ENCODE assay signal across 8 mouse cellular contexts in genomic region chr4:119072363-119072940, GRCm38 (mm10). TPM values are rescaled to one million over a fixed set of nuclear protein-coding genes. Genes with fewer than 3 reads are reported as not detected.
A peak's percentile ranks its signal among the peaks of the same experiment; 100 is the strongest.
DNase-seq lines count a peak whose midpoint lies in the region; ATAC-seq and TF ChIP-seq lines count a peak whose summit lies in the region.

No protein-coding gene starts in this region.

- peaks cover 7% of the 10 kb centered on the region; the same call in 1 of the 2 replicates for H3K27me3 ChIP-seq in heart, postnatal 0 days (ENCODE audit: control insufficient read depth, insufficient read depth, low read length)
- peaks cover 23% of the 10 kb centered on the region for H3K27me3 ChIP-seq in hindbrain, embryonic 12.5 days
- peaks cover 34% of the 10 kb centered on the region for H3K27me3 ChIP-seq in midbrain, embryonic 13.5 days

- 0 out of 2 replicates have a peak overlapping the region, but pooled peaks have one; percentile 2 for H3K9ac ChIP-seq in heart, postnatal 0 days (replicated peaks; ENCODE audit: low read depth, low read length)
- peak overlapping the region; percentile 44; the same call in 1 of the 2 replicates for H3K9ac ChIP-seq in hindbrain, embryonic 12.5 days
- H3K9ac ChIP-seq in midbrain, embryonic 13.5 days (replicated peaks), result 0 out of 2 replicates have a peak overlapping the region, but pooled peaks have one; percentile 24

- no peak for DNase-seq in heart, postnatal 0 days (ENCODE audit: low spot score)
- DNase-seq in heart, postnatal 14 days, result no peak
- DNase-seq in embryo, embryonic 11 days, result peak; percentile 48
- DNase-seq in cerebellum, adult 11 months, result no peak
- DNase-seq in left cerebral cortex, adult 18-20 months (ENCODE audit: low spot score in 2 of 2), result no peak

- no peak for TF ChIP-seq EP300 in heart, postnatal 0 days (IDR thresholded peaks at IDR 0.05; ENCODE audit: low read depth)

- H3K4me1 ChIP-seq in heart, postnatal 0 days (ENCODE audit: control insufficient read depth, insufficient read depth), result peaks cover 19% of the 10 kb centered on the region; the same call in 1 of the 2 replicates
- H3K4me1 ChIP-seq in hindbrain, embryonic 12.5 days, result peaks cover 34% of the 10 kb centered on the region
- H3K4me1 ChIP-seq in midbrain, embryonic 13.5 days (replicated peaks), result peaks cover 41% of the 10 kb centered on the region

- intact Hi-C loops in heart, postnatal 14 days (cut with DNase I), result loop anchor here (5.0 kb wide), 1 partner anchor 50 kb away; no protein-coding TSS in a partner anchor

- no peak overlapping the region; the same call in 1 of the 2 replicates for H3K4me2 ChIP-seq in heart, postnatal 0 days (ENCODE audit: low read depth, low read length)
- H3K4me2 ChIP-seq in hindbrain, embryonic 12.5 days (replicated peaks), result peak overlapping the region; percentile 49
- H3K4me2 ChIP-seq in midbrain, embryonic 13.5 days (replicated peaks), result peak overlapping the region; percentile 44

- no peak for TF ChIP-seq CTCF in heart, postnatal 0 days (IDR thresholded peaks at IDR 0.05; ENCODE audit: low read depth)

- no peaks in the 10 kb centered on the region for H3K9me3 ChIP-seq in heart, postnatal 0 days (replicated peaks; ENCODE audit: control insufficient read depth, low read length)
- no peaks in the 10 kb centered on the region for H3K9me3 ChIP-seq in hindbrain, embryonic 12.5 days (replicated peaks)
- no peaks in the 10 kb centered on the region for H3K9me3 ChIP-seq in midbrain, embryonic 13.5 days

- 60% methylated on average over 19 of the region's 19 CpGs for WGBS in heart, postnatal 0 days
- WGBS in hindbrain, embryonic 12.5 days, result 9% methylated on average over 19 of the region's 19 CpGs
- WGBS in midbrain, embryonic 13.5 days, result 10% methylated on average over 19 of the region's 19 CpGs

- no peak for ATAC-seq in heart, postnatal 0 days (ENCODE audit: insufficient read depth, low read depth)
- no peak for ATAC-seq in hindbrain, embryonic 12.5 days (ENCODE audit: low FRiP score)
- ATAC-seq in midbrain, embryonic 13.5 days, result no peak
- ATAC-seq in CD4-positive, CD25-positive, alpha-beta regulatory T cell, adult 4 months, result no peak

- no peak overlapping the region for H3K4me3 ChIP-seq in heart, postnatal 0 days (ENCODE audit: low read depth, low read length)
- peak overlapping the region; percentile 20; the same call in 1 of the 2 replicates for H3K4me3 ChIP-seq in hindbrain, embryonic 12.5 days
- peak overlapping the region; percentile 20 for H3K4me3 ChIP-seq in midbrain, embryonic 13.5 days (replicated peaks)

- H3K27ac ChIP-seq in heart, postnatal 0 days (ENCODE audit: low read depth), result no peak overlapping the region
- no peak overlapping the region for H3K27ac ChIP-seq in hindbrain, embryonic 12.5 days
- no peak overlapping the region for H3K27ac ChIP-seq in midbrain, embryonic 13.5 days

- H3K36me3 ChIP-seq in heart, postnatal 0 days (replicated peaks; ENCODE audit: control insufficient read depth, insufficient read depth, low read length), result no peaks in the 10 kb centered on the region
- no peaks in the 10 kb centered on the region for H3K36me3 ChIP-seq in hindbrain, embryonic 12.5 days
- no peaks in the 10 kb centered on the region for H3K36me3 ChIP-seq in midbrain, embryonic 13.5 days

RNA-seq across cellular contexts. Expression of gene Slc2a1, which starts 36.1 kb away (rescaled TPM):
- total RNA-seq in heart, postnatal 0 days (2014; rRNA removed; ENCODE audit: low replicate concordance), result 93.0 and 120 TPM in 2 replicates
- 19.0 and 19.7 TPM in 2 replicates for polyA plus RNA-seq in heart, postnatal 0 days (2015; fragmentation: Nextera tagmentation; extraction: Ambion mirVana)
- 1 to 10 TPM; 6.2 to 8.5 TPM for total RNA-seq in heart, postnatal 14 days (2021)
- polyA plus RNA-seq in hindbrain, embryonic 12.5 days (2016; fragmentation: Nextera tagmentation; extraction: Ambion mirVana), result 103 and 112 TPM in 2 replicates
- 88.6 and 104 TPM in 2 replicates for polyA plus RNA-seq in midbrain, embryonic 13.5 days (2015; fragmentation: Nextera tagmentation; extraction: Ambion mirVana)
- 10 to 100 TPM; 33.8 to 49.9 TPM for polyA plus RNA-seq in CD4-positive, CD25-positive, alpha-beta regulatory T cell, adult 4 months (2017; shearing (Covaris generic))
- total RNA-seq in left cerebral cortex, adult 18-20 months (2021), result 10 to 100 TPM; 75.2 to 91.1 TPM
